Mouse (Mus musculus) urinary bladder, postnatal 0 days (tissue): ENCODE data around the gene 4930555G01Rik. TPM values are rescaled to one million over a fixed set of nuclear protein-coding genes. Genes with fewer than 3 reads are reported as not detected.

Experiments used
- polyA plus RNA-seq: library from polyadenylated mRNA; unstranded; fragments of >200 nt; fragmentation: Nextera tagmentation; extraction: Ambion mirVana; gene quantifications from 2 replicates; pipeline ENCODE4 v1.2.1, GENCODE M21; 2015

4930555G01Rik gene
- not detected in 2 replicates for polyA plus RNA-seq

DNA sequence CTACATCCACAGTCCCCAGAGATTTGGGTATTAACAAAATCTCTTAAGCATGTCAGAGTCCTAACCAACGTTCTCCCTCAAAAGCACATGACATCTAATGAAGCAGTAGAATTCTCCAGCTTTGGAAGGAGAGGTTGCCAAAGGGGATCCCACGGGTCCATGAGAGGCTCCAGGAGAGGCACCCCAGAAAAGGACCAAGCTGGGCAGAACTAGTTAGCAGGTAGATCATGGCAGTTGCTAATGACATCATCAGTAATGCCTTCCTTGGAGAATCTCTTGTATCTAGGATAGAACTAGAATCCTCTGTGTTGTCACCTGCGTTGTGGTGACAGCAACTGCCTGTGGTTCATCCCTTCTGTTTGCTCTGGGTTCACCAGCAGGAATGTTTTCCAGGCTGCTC is at the start of gene 4930555G01Rik:
4930555G01Rik (plus strand) TSS at position 301 of the 400 bp plus-strand sequence.

DNA sequence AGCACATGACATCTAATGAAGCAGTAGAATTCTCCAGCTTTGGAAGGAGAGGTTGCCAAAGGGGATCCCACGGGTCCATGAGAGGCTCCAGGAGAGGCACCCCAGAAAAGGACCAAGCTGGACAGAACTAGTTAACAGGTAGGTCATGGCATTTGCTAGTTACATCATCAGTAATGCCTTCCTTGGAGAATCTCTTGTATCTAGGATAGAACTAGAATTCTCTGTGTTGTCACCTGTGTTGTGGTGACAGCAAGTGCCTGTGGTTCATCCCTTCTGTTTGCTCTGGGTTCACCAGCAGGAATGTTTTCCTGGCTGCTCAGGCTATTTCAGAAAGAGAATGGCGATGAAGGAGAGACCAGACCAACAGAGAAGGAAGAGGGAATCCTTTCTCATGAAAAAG is 34.8 kb upstream of the 4930555G01Rik start, which contains the start of gene Gm3298:
Gm3298 (plus strand) TSS at position 301 of the 400 bp plus-strand sequence.

DNA sequence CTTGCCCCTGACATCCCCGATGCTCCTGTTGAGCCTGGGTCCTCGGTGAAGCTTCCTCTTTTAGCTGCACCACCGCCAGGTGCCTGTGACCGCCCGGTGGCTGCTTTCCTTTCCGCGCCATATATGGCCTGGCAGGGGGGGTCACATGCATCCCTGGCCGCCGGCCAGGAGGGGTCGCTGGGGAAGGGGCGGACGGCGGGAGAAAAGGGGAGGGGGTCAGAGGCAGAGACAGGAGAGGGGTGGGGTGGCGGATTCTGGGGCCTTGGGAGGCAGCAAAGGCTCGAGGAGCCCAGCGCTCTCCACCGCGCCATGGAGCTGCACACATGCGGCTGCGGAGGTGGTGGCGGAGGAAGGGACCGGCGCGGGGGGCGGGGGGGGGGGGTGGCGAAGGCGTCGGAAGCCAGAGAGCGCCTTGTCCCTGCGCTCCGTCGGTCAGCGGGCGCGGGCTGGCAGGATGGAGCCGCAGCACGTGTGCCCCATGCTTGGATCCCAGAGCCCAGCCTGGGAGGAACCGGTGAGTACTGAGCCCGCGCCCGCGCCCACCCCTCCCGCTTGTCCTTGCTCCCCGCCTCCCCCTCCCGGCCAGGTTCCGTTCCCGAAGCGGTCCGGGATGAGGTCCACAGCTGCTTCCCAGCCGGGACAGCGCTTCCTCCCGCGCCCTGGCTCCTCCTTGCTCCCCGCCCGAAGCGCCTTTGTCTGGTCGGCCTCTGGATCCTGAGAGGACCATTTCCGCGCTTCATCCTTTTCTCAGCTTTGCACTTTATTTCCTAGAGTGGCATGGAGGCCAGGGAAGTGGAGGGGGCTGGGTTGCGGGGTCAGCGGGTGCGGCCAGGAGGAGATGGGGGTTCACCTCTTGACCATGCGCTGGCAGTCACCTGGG is 20.4 kb downstream of the 4930555G01Rik start, which contains the start of gene Gm8281:
Gm8281 (plus strand) TSS at position 430 of the 880 bp plus-strand sequence.

Other genes with a start within 250 kb of the 4930555G01Rik start
- gene Gm3269, start 212.5 kb upstream of the 4930555G01Rik start, polyA plus RNA-seq, result not detected in 2 replicates
- 0.63 and 0.73 TPM in 2 replicates for gene Gm3264, start 195.1 kb upstream of the 4930555G01Rik start, polyA plus RNA-seq
- not detected in 2 replicates for gene Gm3278, start 158.2 kb upstream of the 4930555G01Rik start, polyA plus RNA-seq
- gene Gm8297, start 66.7 kb upstream of the 4930555G01Rik start, polyA plus RNA-seq, result not detected in 2 replicates
- gene Gm3298, start 34.7 kb upstream of the 4930555G01Rik start, polyA plus RNA-seq, result not detected in 2 replicates
- 0.75 TPM in 1 of 2 replicates, not detected in the other for gene Gm8281, start 20.4 kb downstream of the 4930555G01Rik start, polyA plus RNA-seq
- gene Gm8279, start 80.9 kb downstream of the 4930555G01Rik start, polyA plus RNA-seq, result not detected in 2 replicates
- not detected in 2 replicates for gene Gm3317, start 113.9 kb downstream of the 4930555G01Rik start, polyA plus RNA-seq
- gene Gm8271, start 135.2 kb downstream of the 4930555G01Rik start, polyA plus RNA-seq, result not detected in 2 replicates
- gene Gm3526, start 210.0 kb downstream of the 4930555G01Rik start, polyA plus RNA-seq, result not detected in 2 replicates